Mouse (Mus musculus) midbrain, embryonic 16.5 days (tissue): ENCODE measurements around the gene Col24a1. TPM values are rescaled to one million over a fixed set of nuclear protein-coding genes. Genes with fewer than 3 reads are reported as not detected.

ENCODE experiments used
- ATAC-seq: fragments of 200-750 bp; cut with Nextera tagmentation; 2 replicates; pipeline ENCODE4 v1.8.0; 2017; ENCODE audit warnings: moderate TSS enrichment
- H3K27ac ChIP-seq: fragments of 300-500 bp; sonication (generic); 2 replicates; pipeline ENCODE4 v1.5.1; 2014; ENCODE audit warnings: mild to moderate bottlenecking, low read length, mixed read lengths
- H3K27me3 ChIP-seq: fragments of 300-500 bp; sonication (generic); 2 replicates; pipeline ENCODE4 v1.6.1; 2014; ENCODE audit warnings: low read depth, low read length, mixed read lengths; ENCODE audit not compliant: control insufficient read depth, insufficient read depth
- H3K36me3 ChIP-seq: fragments of 300-500 bp; sonication (generic); 2 replicates; pipeline ENCODE4 v1.6.1; 2014; ENCODE audit warnings: mild to moderate bottlenecking, low read length, moderate library complexity, mixed read lengths; ENCODE audit not compliant: control insufficient read depth, insufficient read depth
- H3K4me1 ChIP-seq: fragments of 300-500 bp; sonication (generic); 2 replicates; pipeline ENCODE4 v1.6.1; 2014; ENCODE audit warnings: mild to moderate bottlenecking, low read length, mixed read lengths; ENCODE audit not compliant: control insufficient read depth, insufficient read depth
- H3K4me2 ChIP-seq: fragments of 300-500 bp; sonication (generic); 2 replicates; pipeline ENCODE4 v1.6.1; 2014; ENCODE audit warnings: mild to moderate bottlenecking, low read length, mixed read lengths
- H3K4me3 ChIP-seq: fragments of 300-500 bp; sonication (generic); 2 replicates; pipeline ENCODE4 v1.5.1; 2014; ENCODE audit warnings: low read depth, mild to moderate bottlenecking, low read length, moderate library complexity, mixed read lengths
- H3K9ac ChIP-seq: fragments of 300-500 bp; sonication (generic); 2 replicates; pipeline ENCODE4 v1.6.1; 2014; ENCODE audit warnings: low read depth, low read length, mixed read lengths
- H3K9me3 ChIP-seq: fragments of 300-500 bp; sonication (generic); replicated peaks from 2 replicates; pipeline ENCODE4 v1.6.1; 2014; ENCODE audit warnings: mild to moderate bottlenecking, low read length, mixed read lengths; ENCODE audit not compliant: control insufficient read depth, poor library complexity, severe bottlenecking
- WGBS: fragments of 180-500 bp; shearing (Covaris S2); extraction: QIAGEN DNeasy Blood & Tissue Kit; methylation state at CpG from one replicate; pipeline ENCODE4 v1.1.7; 2014; 5-methylcytosine and 5-hydroxymethylcytosine counted together
- polyA plus RNA-seq: library from polyadenylated mRNA; unstranded; fragments of >200 nt; fragmentation: Nextera tagmentation; extraction: Ambion mirVana; gene quantifications from 2 replicates; pipeline ENCODE4 v1.2.1, GENCODE M21; 2015

Col24a1 gene
- polyA plus RNA-seq, 1 experiment from 2014 or later = 1.6 TPM

- no peak for ATAC-seq
Observed at GRCm38 (mm10) chr3:145386434-145386833, 94.2 kb downstream of the Col24a1 start.

GRCm38 (mm10) chr3:145390681-145391080, 98.4 kb downstream of the Col24a1 start:
- ATAC-seq = no peak
- Histone ChIP-seq H3K4me1 (no peaks in the 10 kb centered on the region), H3K27me3 (no peaks in the 10 kb centered on the region), H3K36me3 (no peaks in the 10 kb centered on the region), H3K9me3 (no peaks in the 10 kb centered on the region), H3K9ac (no peak overlapping the region), H3K27ac (no peak overlapping the region), H3K4me3 (no peak overlapping the region), H3K4me2 (no peak overlapping the region)
- WGBS = 95% methylated on average over 4 of the region's 4 CpGs

More at GRCm38 (mm10) chr3:145386434-145386833, 94.2 kb downstream of the Col24a1 start:
- Histone ChIP-seq H3K36me3 (no peaks in the 10 kb centered on the region), H3K9me3 (0 out of 2 replicates have a peak, but pooled peaks cover 3% of the 10 kb centered on the region), H3K4me2 (no peak overlapping the region), H3K4me1 (no peaks in the 10 kb centered on the region), H3K27ac (no peak overlapping the region), H3K27me3 (no peaks in the 10 kb centered on the region), H3K4me3 (no peak overlapping the region), H3K9ac (no peak overlapping the region)

GRCm38 (mm10) chr3:145391986-145392659, 99.9 kb downstream of the Col24a1 start:
- Histone ChIP-seq H3K36me3 (no peaks in the 10 kb centered on the region), H3K9me3 (no peaks in the 10 kb centered on the region), H3K9ac (no peak overlapping the region), H3K27me3 (no peaks in the 10 kb centered on the region), H3K4me3 (no peak overlapping the region), H3K27ac (no peak overlapping the region), H3K4me2 (no peak overlapping the region), H3K4me1 (no peaks in the 10 kb centered on the region)
- no peak for ATAC-seq
- 92% methylated on average over 19 of the region's 19 CpGs for WGBS

- Histone ChIP-seq H3K27me3 (no peaks in the 10 kb centered on the region), H3K36me3 (no peaks in the 10 kb centered on the region), H3K4me3 (no peak overlapping the region), H3K9ac (no peak overlapping the region), H3K4me2 (no peak overlapping the region), H3K4me1 (no peaks in the 10 kb centered on the region), H3K27ac (no peak overlapping the region), H3K9me3 (no peaks in the 10 kb centered on the region)
- WGBS = 96% methylated on average over 3 of the region's 3 CpGs
- no peak for ATAC-seq
Observed at GRCm38 (mm10) chr3:145399173-145399572, 106.9 kb downstream of the Col24a1 start.

- Histone ChIP-seq H3K27ac (no peak overlapping the region), H3K4me3 (peak overlapping the region; percentile 15; the same call in 1 of the 2 replicates), H3K9me3 (no peaks in the 10 kb centered on the region), H3K9ac (no peak overlapping the region), H3K4me1 (no peaks in the 10 kb centered on the region), H3K4me2 (peak overlapping the region; percentile 37), H3K27me3 (no peaks in the 10 kb centered on the region), H3K36me3 (no peaks in the 10 kb centered on the region)
- WGBS = 93% methylated on average over 10 of the region's 10 CpGs
- no peak for ATAC-seq
Observed at GRCm38 (mm10) chr3:145402257-145402656, 110.0 kb downstream of the Col24a1 start.

- H3K27ac ChIP-seq = no peak overlapping the region
- peak overlapping the region; percentile 15 for H3K4me3 ChIP-seq
- H3K4me2 ChIP-seq = peak overlapping the region; percentile 37
- 57% methylated on average over 6 of the region's 6 CpGs for WGBS
- peak; percentile 72; the same call in 1 of the 2 replicates for ATAC-seq
- no peaks in the 10 kb centered on the region for H3K27me3 ChIP-seq
- H3K4me1 ChIP-seq = no peaks in the 10 kb centered on the region
- no peaks in the 10 kb centered on the region for H3K9me3 ChIP-seq
- H3K9ac ChIP-seq = no peak overlapping the region
- no peaks in the 10 kb centered on the region for H3K36me3 ChIP-seq
Observed at GRCm38 (mm10) chr3:145402994-145403393, 110.7 kb downstream of the Col24a1 start.

- H3K9me3 ChIP-seq = no peaks in the 10 kb centered on the region
- no peak overlapping the region for H3K4me2 ChIP-seq
- WGBS = 72% methylated on average over 3 of the region's 3 CpGs
- no peaks in the 10 kb centered on the region for H3K27me3 ChIP-seq
- H3K4me1 ChIP-seq = no peaks in the 10 kb centered on the region
- ATAC-seq = no peak
- no peak overlapping the region for H3K4me3 ChIP-seq
- H3K36me3 ChIP-seq = no peaks in the 10 kb centered on the region
- H3K9ac ChIP-seq = no peak overlapping the region
- H3K27ac ChIP-seq = no peak overlapping the region
Observed at GRCm38 (mm10) chr3:145408045-145408444, 115.8 kb downstream of the Col24a1 start.

GRCm38 (mm10) chr3:145412137-145412536, 119.9 kb downstream of the Col24a1 start:
- ATAC-seq = no peak
- H3K36me3 ChIP-seq = no peaks in the 10 kb centered on the region
- 31% methylated on average over 4 of the region's 4 CpGs for WGBS
- H3K4me3 ChIP-seq = no peak overlapping the region
- no peaks in the 10 kb centered on the region for H3K27me3 ChIP-seq
- no peaks in the 10 kb centered on the region for H3K9me3 ChIP-seq
- no peaks in the 10 kb centered on the region for H3K4me1 ChIP-seq
- H3K9ac ChIP-seq = no peak overlapping the region
- H3K4me2 ChIP-seq = no peak overlapping the region
- no peak overlapping the region for H3K27ac ChIP-seq

- Histone ChIP-seq H3K4me2 (no peak overlapping the region), H3K27ac (no peak overlapping the region), H3K9me3 (no peaks in the 10 kb centered on the region), H3K4me1 (no peaks in the 10 kb centered on the region), H3K9ac (no peak overlapping the region), H3K4me3 (no peak overlapping the region), H3K36me3 (no peaks in the 10 kb centered on the region), H3K27me3 (no peaks in the 10 kb centered on the region)
- no peak for ATAC-seq
- 97% methylated on average over 3 of the region's 3 CpGs for WGBS
Observed at GRCm38 (mm10) chr3:145414362-145414761, 122.1 kb downstream of the Col24a1 start.
